Mouse (Mus musculus) large intestine, adult 2 months (tissue): ENCODE data around the gene Gipc3. TPM values are rescaled to one million over a fixed set of nuclear protein-coding genes. Genes with fewer than 3 reads are reported as not detected.

Source experiments
- DNase-seq: peaks from one replicate; pipeline ENCODE4 v3.0.0-alpha.2; 2012; ENCODE audit warnings: low read depth, low spot score
- WGBS: fragments of 180-500 bp; shearing (Covaris S2); methylation state at CpG from one replicate; pipeline ENCODE4 v1.1.7; 2018; 5-methylcytosine and 5-hydroxymethylcytosine counted together
- polyA plus RNA-seq: library from polyadenylated mRNA; depleted of rRNA; stranded (reverse); fragments of >200 nt; gene quantifications from 2 replicates; pipeline ENCODE4 v1.2.3, GENCODE M21; 2012; rRNA removed

Gipc3 gene
- polyA plus RNA-seq, 1 experiment, result 0.95 TPM

GRCm38 (mm10) chr10:81290698-81291460, 52.2 kb downstream of the Gipc3 start:
- DNase-seq, result no peak
- 14% methylated on average over 24 of the region's 24 CpGs for WGBS

GRCm38 (mm10) chr10:81289811-81290210, 53.3 kb downstream of the Gipc3 start:
- 26% methylated on average over 14 of the region's 14 CpGs for WGBS
- DNase-seq, result no peak

- DNase-seq, result no peak
- WGBS, result 3% methylated on average over 7 of the region's 7 CpGs
Measured at GRCm38 (mm10) chr10:81289278-81289677, 53.8 kb downstream of the Gipc3 start.

GRCm38 (mm10) chr10:81288601-81289000, 54.5 kb downstream of the Gipc3 start:
- DNase-seq, result no peak
- WGBS, result 22% methylated on average over 6 of the region's 6 CpGs

- WGBS, result 53% methylated on average over 8 of the region's 8 CpGs
- DNase-seq, result no peak
Measured at GRCm38 (mm10) chr10:81287513-81288157, 55.4 kb downstream of the Gipc3 start.

GRCm38 (mm10) chr10:81286586-81286985, 56.5 kb downstream of the Gipc3 start:
- 17% methylated on average over 6 of the region's 6 CpGs for WGBS
- peak; percentile 100 for DNase-seq

GRCm38 (mm10) chr10:81285694-81286450, 57.2 kb downstream of the Gipc3 start:
- WGBS, result 2% methylated on average over 54 of the region's 54 CpGs
- peak; percentile 85 for DNase-seq

Other genes starting within 250 kb of the Gipc3 start
- 38.1 and 162 TPM in 2 replicates for gene Creb3l3, start 244.4 kb downstream of the Gipc3 start, polyA plus RNA-seq
- 212 and 265 TPM in 2 replicates for gene Map2k2, start 237.4 kb downstream of the Gipc3 start, polyA plus RNA-seq
- 47.6 and 80.0 TPM in 2 replicates for gene Zbtb7a, start 208.0 kb downstream of the Gipc3 start, polyA plus RNA-seq
- 40.4 and 40.5 TPM in 2 replicates for gene Pias4, start 175.3 kb downstream of the Gipc3 start, polyA plus RNA-seq
- 1,127 and 1,546 TPM in 2 replicates for gene Eef2, start 166.6 kb downstream of the Gipc3 start, polyA plus RNA-seq
- gene Dapk3, start 160.3 kb downstream of the Gipc3 start, polyA plus RNA-seq, result 78.5 and 80.1 TPM in 2 replicates
- gene 4930442H23Rik, start 159.4 kb downstream of the Gipc3 start, polyA plus RNA-seq, result not detected in 2 replicates
- not detected in 2 replicates for gene Nmrk2, start 141.2 kb downstream of the Gipc3 start, polyA plus RNA-seq
- 0.70 and 0.76 TPM in 2 replicates for gene Atcay, start 112.4 kb downstream of the Gipc3 start, polyA plus RNA-seq
- gene Zfr2, start 110.1 kb downstream of the Gipc3 start, polyA plus RNA-seq, result 5.1 and 8.2 TPM in 2 replicates
- 6.5 and 9.5 TPM in 2 replicates for gene Matk, start 90.3 kb downstream of the Gipc3 start, polyA plus RNA-seq
- 109 and 119 TPM in 2 replicates for gene Mrpl54, start 76.3 kb downstream of the Gipc3 start, polyA plus RNA-seq
- 72.7 and 114 TPM in 2 replicates for gene Apba3, start 76.3 kb downstream of the Gipc3 start, polyA plus RNA-seq
- gene Tjp3, start 51.7 kb downstream of the Gipc3 start, polyA plus RNA-seq, result 140 and 172 TPM in 2 replicates
- 30.6 and 43.4 TPM in 2 replicates for gene Pip5k1c, start 50.3 kb downstream of the Gipc3 start, polyA plus RNA-seq
- gene Cactin, start 22.2 kb downstream of the Gipc3 start, polyA plus RNA-seq, result 25.7 and 28.1 TPM in 2 replicates
- gene Tbxa2r, start 14.5 kb downstream of the Gipc3 start, polyA plus RNA-seq, result 7.0 and 8.0 TPM in 2 replicates
- gene Hmg20b, start 7.2 kb upstream of the Gipc3 start, polyA plus RNA-seq, result 83.6 and 98.6 TPM in 2 replicates
- gene Mfsd12, start 14.2 kb upstream of the Gipc3 start, polyA plus RNA-seq, result 12.1 and 13.6 TPM in 2 replicates
- 3.6 and 4.6 TPM in 2 replicates for gene 4930404N11Rik, start 22.6 kb upstream of the Gipc3 start, polyA plus RNA-seq
- gene Fzr1, start 35.2 kb upstream of the Gipc3 start, polyA plus RNA-seq, result 81.5 and 85.5 TPM in 2 replicates
- gene Dohh, start 41.2 kb upstream of the Gipc3 start, polyA plus RNA-seq, result 48.2 and 60.4 TPM in 2 replicates
- 3.3 and 3.7 TPM in 2 replicates for gene Gm48551, start 41.2 kb upstream of the Gipc3 start, polyA plus RNA-seq
- 0.98 and 4.1 TPM in 2 replicates for gene Gm48552, start 45.7 kb upstream of the Gipc3 start, polyA plus RNA-seq
- gene Smim24, start 49.8 kb upstream of the Gipc3 start, polyA plus RNA-seq, result 2,134 and 4,482 TPM in 2 replicates
- gene Nfic, start 112.4 kb upstream of the Gipc3 start, polyA plus RNA-seq, result 10.5 and 11.6 TPM in 2 replicates
- gene Celf5, start 139.4 kb upstream of the Gipc3 start, polyA plus RNA-seq, result 2.3 and 5.3 TPM in 2 replicates
- gene Ncln, start 153.1 kb upstream of the Gipc3 start, polyA plus RNA-seq, result 242 and 319 TPM in 2 replicates
- gene S1pr4, start 156.9 kb upstream of the Gipc3 start, polyA plus RNA-seq, result 4.4 and 4.8 TPM in 2 replicates
- 1.6 and 2.3 TPM in 2 replicates for gene Gna15, start 181.0 kb upstream of the Gipc3 start, polyA plus RNA-seq
- 402 and 684 TPM in 2 replicates for gene Gna11, start 201.9 kb upstream of the Gipc3 start, polyA plus RNA-seq
- gene Aes, start 216.2 kb upstream of the Gipc3 start, polyA plus RNA-seq, result 1,252 and 1,560 TPM in 2 replicates
- 11.3 and 13.5 TPM in 2 replicates for gene Tle2, start 231.3 kb upstream of the Gipc3 start, polyA plus RNA-seq